Mouse (Mus musculus): ENCODE data around the gene Camkk2.
A peak's percentile ranks its signal among the peaks of the same experiment; 100 is the strongest.

Gene Camkk2

DNA sequence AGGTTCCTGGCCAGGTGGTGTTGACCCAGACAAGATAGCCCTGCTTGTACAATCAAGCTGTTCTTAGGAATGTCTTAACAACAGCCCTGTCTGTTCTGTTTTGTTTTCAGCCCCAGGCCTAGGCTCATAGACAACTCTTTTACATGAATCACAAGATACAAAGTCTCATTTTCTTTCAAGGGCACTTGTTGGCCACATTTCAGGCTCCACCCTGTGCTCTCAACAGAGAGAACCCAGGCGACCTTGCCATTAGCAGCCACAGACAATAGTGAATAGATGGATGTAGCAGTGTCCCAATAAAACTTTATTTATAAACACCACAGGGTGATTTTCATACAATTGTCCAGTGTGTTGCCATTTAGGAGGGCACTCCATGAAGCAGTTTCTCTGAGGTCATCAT is 2.9 kb upstream of the Camkk2 start:
- no peak for DNase-seq (ENCODE audit: low spot score in 2 of 2)

DNA sequence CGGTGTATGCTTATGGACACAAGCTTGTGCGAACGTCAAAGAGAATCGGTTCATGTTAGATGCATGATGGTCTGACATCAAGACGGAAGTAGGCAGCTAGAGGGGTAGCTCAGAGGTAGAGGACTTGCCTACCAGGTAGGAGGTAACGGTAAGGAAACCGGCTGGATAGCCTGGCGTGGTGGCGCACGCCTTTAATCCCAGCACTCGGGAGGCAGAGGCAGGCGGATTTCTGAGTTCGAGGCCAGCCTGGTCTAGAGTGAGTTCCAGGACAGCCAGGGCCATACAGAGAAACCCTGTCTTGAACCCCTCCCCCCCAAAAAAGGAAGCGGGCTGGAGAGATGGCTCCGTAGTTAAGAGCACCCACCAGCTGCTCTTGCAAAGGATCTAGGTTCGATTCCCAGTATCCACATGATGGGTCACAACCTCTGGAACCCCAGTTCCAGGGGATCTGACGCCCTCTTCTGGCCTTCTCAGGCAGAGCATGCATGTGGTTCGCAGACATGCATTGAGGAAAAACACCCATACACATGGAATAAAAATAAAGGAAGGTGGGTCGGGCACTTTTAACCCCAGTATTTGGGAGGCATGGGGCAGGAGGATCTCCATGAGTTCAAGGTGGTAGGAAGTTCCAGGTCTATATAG is 1.7 kb upstream of the Camkk2 start:
- no peak for DNase-seq (ENCODE audit: low spot score in 2 of 2)

- peak in 1 of 2 experiments; percentile 32 for DNase-seq (ENCODE audit: low spot score in 2 of 2)
These were observed 680 bp downstream of the Camkk2 start for GRCm38 (mm10) chr5:122778231-122779226.

DNA sequence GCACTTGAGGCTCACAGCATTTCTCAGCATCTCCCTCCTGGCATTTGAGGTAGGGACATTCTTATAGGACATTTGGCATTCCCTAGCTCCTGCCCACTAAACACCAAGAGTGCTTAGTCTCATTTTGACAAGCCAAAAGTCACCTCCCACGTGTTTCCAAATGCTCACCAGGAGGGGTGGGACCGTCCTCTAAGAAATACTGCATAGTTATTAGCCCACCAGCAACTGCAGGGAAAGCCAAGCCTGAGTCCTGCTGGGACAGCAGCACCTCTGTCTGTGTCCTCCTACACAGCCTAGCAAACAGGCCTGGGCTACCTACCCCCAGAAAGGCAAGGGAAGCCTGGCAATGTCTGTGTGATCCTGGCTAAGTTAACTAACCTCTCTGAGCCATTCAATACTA is 1.9 kb downstream of the Camkk2 start:
- DNase-seq (ENCODE audit: low spot score in 2 of 2), result no peak

DNA sequence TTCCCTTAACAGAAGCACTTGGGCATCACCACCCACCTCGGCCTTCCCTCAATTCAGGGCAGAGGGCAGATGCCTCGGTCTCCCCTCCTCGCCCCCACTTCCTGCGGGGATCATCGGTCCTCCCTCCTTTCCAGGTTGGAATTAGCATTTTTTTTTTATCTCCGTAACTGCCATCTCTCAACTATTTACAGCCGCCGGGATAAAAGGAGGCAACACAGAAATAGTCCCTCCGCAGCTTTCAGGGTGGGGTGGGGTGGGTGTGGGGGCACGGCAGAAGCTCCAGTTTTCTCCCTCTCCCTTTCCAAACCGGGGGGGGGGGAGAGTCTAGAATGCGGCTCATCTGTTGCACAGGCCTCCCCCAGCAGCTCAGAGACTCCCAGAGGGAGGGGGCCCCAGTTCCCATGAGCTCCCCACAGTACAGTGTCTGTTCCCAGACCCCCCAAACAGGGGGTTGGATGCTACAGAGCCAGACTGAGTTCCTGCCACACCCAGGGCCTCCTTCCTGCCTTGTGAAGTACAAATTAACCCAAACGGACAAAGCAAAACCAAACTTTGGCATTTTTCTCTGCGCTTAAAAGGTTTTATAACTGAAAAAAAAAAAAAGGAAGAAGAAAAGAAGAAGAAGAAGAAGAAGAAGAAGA is 3.4 kb downstream of the Camkk2 start:
- DNase-seq (ENCODE audit: low spot score in 2 of 2), result no peak

- DNase-seq (ENCODE audit: low spot score in 2 of 2), result no peak
These were observed 4.2 kb downstream of the Camkk2 start for GRCm38 (mm10) chr5:122774743-122775611.

GRCm38 (mm10) chr5:122773756-122774155 is 5.5 kb downstream of the Camkk2 start:
- no peak for DNase-seq (ENCODE audit: low spot score in 2 of 2)

- no peak for DNase-seq (ENCODE audit: low spot score in 2 of 2)
These were observed 7.8 kb downstream of the Camkk2 start for GRCm38 (mm10) chr5:122771428-122771827.

DNA sequence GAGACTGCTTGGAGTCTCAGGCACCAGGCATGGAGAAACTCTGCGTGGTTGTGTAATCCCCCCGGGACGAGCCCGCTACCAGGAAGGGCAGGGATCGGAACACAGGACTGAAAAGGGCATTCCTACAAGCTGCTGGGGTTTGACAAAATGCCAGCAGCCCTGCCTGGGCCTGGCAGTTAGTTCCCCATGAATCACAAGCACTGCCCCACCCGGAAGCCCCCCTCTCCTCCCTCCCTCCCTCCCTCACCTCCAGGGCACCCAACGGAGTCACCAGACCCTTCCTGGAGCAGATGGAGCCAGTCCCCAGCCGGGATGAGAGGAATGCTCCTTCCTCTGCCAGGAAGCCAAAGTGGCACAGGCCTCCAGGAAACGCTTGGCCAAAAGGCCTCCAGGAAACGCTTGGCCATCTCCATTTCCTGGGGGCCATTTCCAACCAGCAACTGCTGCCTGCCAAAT is 8.4 kb downstream of the Camkk2 start:
- DNase-seq (ENCODE audit: low spot score in 2 of 2), result no peak

GRCm38 (mm10) chr5:122770304-122770703 is 8.9 kb downstream of the Camkk2 start:
- no peak for DNase-seq (ENCODE audit: low spot score in 2 of 2)

DNA sequence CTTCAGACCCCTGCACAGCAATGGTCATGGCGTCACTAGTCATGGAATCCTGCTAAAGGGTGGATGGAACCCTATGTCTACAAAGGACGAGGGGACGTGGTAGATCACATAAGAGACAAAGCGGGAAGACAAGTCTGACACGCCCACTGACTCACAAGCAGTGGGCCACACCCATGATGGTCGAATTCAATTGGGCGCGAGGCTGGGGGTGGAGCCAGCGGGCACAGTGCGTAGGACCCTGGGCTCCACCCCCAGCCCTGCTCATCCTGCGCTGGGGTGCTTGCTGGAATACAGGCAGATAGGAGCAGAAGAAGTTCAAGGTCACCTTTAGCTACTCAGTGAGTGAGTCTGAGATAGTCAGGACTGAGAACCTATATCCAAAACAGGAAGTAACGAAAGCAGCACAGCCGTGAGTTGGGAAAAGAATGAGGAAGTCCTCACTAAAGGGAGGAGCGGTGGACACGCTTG is 10.1 kb downstream of the Camkk2 start:
- no peak for DNase-seq (ENCODE audit: low spot score in 2 of 2)

DNA sequence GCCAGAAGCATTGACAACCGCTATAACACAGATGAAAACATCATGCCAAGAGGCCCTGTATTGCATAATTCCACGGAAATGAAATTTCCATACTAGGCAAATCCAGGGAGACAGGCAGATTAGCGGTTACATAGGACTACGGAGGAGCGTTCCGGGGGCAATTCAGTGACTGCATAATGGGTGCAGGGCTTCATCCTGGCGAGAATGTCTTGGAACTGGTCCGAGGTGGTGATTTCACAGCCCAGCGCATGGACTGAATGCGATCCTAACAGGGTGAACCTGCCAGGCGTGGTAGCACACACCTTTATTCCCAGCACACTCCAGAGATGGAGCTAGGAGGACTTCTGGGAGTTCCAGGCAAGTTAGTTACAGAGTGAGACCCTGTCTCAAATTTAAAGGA is 11.9 kb downstream of the Camkk2 start:
- DNase-seq (ENCODE audit: low spot score in 2 of 2), result no peak

- DNase-seq (ENCODE audit: low spot score in 2 of 2), result no peak
These were observed 15.2 kb downstream of the Camkk2 start for GRCm38 (mm10) chr5:122764032-122764464.

- no peak for DNase-seq (ENCODE audit: low spot score in 2 of 2)
These were observed 15.8 kb downstream of the Camkk2 start for GRCm38 (mm10) chr5:122763271-122764031.

GRCm38 (mm10) chr5:122756680-122757079 is 22.5 kb downstream of the Camkk2 start:
- DNase-seq (ENCODE audit: low spot score in 2 of 2), result no peak

DNA sequence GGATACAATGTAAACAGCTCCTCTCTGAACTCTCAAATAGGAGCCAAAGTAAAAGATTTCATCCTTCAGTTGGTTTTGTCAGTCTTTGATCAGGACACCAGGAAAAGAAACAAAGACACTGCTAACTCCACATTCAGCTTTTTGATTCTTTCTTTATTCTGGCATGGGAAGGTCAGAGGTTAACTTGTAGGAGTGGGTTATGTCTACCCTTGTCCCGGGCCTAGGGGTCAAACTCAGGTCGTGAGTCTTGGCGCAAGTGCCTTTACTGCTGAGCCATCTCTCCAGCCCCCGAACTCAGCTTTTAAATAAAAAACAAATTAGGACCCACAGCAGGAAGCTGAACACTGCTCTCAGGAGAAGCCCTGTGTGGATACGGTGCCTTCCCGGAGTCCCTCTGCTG is 23.1 kb downstream of the Camkk2 start:
- no peak for DNase-seq (ENCODE audit: low spot score in 2 of 2)

- DNase-seq (ENCODE audit: low spot score in 2 of 2), result no peak
These were observed 23.6 kb downstream of the Camkk2 start for GRCm38 (mm10) chr5:122755620-122756019.

DNA sequence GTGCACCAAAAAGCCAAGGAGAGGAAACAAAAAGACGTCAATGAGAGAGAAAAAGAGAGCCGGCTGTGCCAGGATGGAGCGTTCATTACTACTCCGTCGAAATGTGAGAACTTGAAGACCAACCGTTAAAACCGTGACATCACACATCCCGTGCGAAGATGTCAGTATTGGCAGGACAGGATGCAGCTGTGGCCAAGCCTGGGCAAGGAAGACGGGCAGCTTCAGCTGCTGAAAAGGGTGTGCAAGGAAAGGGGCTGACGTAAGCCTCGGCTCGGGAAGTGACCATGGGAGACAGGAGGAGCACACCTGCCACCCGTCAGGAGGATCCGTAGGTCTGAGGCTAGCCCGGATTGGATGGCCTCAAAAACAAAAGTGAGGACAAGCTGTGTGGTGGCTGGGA is 24.7 kb downstream of the Camkk2 start:
- DNase-seq (ENCODE audit: low spot score in 2 of 2), result no peak

- no peak for DNase-seq (ENCODE audit: low spot score in 2 of 2)
These were observed 31.3 kb downstream of the Camkk2 start for GRCm38 (mm10) chr5:122747950-122748349.

GRCm38 (mm10) chr5:122743880-122744422 is 35.3 kb downstream of the Camkk2 start:
- DNase-seq (ENCODE audit: low spot score in 2 of 2), result no peak
